Mouse (Mus musculus): ENCODE results near the gene Pan3.
"Not testable (repeated sequence)": the region's sequence is repeated elsewhere in the genome, so short reads cannot be mapped to it uniquely, and the experiment has no call there.

The Pan3 gene

DNA sequence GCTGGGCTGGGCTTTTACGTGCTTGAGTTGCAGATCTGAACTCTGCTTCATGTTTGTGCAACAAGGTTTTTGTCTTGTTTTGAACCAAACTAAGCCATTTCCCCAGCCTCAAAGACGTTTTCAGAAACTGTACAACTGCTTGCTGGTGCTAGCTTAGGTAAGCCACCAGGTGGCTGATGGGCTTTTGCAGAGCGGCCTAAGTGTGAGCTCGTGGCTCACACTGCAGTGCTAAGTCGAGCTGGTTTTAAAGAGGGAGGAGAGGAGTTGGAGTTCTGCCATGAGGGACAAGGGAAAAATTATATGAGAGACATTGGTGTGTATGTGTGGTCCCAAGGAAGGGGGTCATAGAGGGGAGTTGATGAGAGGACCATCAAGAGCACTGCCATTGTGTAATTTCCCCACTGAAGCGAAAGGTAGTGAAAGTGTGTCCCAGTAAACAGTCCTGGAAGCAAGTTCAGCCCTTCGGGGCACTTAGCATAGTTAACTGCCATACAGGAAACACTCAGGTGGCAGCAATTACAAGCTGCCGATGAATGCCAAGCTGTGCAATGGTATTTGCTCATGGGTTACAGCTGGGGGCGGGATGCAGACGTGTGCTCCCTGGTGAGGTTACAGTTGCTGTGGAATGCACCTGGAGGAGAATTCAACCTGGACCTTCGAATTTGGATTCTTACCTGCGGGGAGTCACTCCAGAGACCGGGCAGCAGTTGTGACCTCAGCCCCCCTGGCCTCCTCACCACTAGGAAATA lies 122.1 kb downstream of the Pan3 start:
- DNase-seq (ENCODE audit: low read depth, low spot score): no peak

DNA sequence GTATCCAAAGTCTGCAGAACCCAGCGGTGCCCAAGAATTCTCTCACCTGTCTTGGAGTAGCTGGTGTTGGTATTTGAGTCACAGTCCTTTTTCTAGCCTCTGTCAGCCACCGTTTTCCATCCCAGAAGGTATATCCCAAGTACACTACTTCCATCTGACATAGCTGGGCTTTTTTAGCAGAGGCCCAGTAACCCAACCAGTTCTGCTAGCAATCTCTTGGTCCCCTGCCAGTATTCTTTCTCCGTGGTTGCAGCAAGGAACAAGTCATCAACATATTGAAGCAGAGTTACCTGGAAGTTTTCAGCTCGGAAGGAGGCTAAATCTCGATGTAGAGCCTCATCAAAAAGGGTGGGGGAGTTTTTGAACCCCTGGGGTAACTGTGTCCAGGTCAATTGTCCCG lies 127.7 kb downstream of the Pan3 start:
- not testable (repeated sequence) for DNase-seq (ENCODE audit: low read depth, low spot score)

DNA sequence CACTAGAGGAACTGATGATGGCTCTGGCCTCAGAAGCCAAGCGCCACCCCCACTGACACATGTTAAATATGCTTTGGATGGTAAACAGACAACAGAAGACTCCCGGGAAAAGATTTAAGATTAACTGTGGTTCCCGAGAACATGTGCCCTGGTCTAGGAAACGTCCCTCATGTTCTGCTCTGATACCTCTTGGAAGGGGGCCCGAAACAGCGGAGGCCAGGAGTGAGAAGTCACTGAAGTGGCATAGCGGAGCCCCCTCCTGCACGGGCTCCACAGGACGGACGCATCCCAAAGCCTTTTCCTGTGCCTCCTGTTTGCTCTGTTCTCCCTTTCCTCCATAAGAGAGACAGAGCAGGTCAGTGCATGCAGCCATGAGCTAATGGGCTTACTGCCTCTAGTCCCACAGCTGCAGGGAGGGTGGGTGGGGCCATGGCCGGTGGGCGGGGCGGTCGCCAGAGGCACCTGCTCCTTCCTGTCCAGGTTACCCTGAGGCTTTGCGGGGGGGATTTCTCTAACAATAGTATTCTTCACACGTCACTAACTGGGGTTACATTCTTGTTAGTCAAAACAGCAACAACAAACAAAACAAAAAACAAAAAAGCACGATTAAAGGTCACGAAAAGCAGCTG lies 133.7 kb downstream of the Pan3 start:
- DNase-seq (ENCODE audit: low read depth, low spot score): no peak

DNA sequence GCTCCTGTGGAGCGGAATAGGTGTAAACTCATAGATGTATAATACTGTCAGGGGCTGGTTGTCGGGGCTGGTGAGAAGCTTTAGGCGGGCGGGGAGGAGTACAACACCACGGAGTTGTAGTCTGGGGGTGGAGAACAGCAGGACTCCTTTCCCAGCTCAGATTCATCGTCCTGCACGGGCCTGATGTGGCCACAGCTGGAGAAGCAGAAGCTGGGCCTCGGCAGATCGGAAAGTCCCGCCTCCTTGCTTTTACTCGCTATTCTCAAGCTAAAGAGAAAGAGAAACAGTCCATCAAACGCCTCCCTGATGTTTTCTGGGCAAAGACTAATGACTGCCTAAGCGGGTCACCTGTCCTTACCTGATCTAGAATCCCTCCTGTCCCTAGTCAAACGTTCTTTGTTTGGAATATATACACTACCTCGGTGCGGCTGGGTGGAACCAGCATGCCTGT lies 134.2 kb downstream of the Pan3 start:
- DNase-seq (ENCODE audit: low read depth, low spot score): no peak

DNA sequence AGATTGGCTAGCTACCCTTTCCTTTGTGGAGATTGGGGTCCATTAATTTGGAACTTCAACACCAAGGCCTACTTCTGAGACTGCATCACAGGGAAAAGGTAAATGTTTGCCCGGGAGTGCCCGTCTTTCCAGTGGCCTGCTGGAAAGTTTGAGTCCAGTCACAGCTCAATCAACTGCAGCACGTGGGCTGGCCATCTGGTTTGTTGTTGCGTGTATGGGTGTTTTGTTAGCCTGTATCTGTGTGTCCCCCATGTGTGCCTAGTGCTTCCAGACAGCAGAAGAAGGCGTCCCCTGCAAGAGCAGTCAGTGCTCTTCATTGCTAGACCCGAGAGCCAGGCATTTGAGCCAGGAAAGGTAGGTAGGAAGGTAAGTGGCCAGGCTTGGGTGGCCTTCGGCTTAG lies 135.5 kb downstream of the Pan3 start:
- no peak for DNase-seq (ENCODE audit: low read depth, low spot score)

DNA sequence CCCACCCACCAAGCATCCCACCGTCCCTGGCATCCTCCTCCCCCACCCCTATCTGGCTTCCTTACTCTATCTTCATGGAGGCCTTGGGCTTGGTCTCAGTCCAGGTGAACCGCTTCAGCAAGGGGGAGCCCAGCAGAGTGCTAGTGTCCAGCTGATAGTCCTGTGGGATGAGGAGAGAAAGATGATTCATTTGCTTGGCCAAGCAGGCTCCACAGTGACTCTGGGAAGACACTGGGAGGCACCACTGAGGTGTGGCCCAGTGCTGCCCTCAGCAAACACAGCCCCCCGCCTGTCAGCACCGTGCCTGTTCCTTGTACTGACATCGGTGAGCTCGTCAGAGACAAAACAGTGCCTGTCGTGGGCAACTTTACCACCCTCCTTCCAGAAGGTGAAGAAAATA lies 136.4 kb downstream of the Pan3 start:
- no peak for DNase-seq (ENCODE audit: low read depth, low spot score)

DNA sequence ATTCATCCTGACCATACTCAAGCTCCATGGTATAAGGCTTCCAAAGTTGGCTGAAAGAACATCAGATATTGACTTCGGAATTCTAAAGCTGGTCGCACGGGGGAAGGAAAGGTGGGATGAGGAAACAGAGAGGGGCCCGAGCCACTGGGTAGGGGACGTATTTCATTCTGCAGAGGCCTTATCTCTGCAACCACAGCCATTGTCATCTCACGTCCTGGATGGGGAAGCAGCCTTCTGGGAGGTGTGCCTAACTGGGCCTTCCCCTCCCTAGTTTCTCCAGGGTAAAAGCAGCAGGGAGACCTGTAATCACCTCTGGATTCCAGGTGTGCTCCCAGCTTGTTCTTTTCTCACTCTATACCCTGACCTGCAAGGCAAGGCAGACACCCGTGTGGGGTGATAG lies 142.7 kb downstream of the Pan3 start:
- no peak for DNase-seq (ENCODE audit: low read depth, low spot score)

DNA sequence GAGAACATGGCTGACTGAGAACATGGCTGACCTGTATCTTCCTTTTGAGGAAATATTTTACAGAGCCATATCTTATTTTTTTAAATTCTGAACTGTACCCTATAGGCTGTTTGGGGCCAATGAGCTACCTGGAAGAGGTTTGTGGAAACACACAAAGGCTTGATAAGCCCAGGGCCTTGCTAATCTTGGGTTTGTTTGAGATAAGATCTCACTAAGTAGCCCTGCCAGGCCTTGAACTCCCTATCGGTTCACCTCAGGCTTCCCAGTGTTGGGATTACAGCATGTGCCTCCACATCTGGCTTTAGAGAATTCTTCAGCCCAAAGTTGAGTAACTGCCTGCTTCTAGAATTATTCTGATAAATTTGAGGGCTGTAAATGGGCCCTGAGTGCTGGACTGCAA lies 143.6 kb downstream of the Pan3 start:
- DNase-seq (ENCODE audit: low read depth, low spot score): no peak

DNA sequence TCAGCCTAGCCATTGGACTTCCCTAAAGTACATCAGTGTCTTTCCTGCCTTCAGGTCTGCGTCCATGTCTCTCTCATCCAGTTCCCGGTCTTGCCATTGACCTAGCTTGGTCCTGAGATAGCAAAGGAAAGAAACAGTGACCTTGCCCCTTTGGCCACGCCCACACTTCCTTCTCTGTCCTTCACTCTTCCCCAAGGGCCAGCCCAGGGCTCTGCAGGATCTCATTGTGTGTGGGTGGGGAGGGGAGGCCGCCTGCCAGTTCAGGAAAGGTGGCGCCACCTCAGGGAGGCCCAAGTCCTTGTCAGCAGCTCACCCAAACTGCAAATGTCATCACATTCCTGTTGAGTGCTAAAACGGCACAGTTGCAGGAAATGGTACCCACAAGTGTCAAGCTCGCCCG lies 144.6 kb downstream of the Pan3 start:
- no peak for DNase-seq (ENCODE audit: low read depth, low spot score)

DNA sequence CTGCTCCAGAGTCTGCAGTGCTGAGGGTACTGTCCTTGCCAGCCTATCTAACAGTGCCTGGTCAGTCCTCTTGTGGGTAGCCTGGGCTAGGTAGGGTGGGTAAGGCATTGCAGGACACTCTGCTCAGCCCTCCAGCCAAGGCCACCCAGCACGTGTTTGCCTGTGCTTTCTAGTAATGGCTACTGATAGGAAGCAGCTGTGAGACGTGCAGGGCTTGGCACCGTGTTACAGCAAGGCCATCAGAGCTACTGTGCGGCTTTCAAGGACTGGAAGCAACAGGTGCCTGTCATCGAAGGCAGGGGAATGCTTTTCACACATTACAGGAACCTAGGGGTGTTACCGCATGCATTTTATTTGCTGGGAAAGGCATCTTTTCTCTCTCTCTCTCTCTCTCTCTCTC lies 147.0 kb downstream of the Pan3 start:
- DNase-seq (ENCODE audit: low read depth, low spot score): no peak

DNA sequence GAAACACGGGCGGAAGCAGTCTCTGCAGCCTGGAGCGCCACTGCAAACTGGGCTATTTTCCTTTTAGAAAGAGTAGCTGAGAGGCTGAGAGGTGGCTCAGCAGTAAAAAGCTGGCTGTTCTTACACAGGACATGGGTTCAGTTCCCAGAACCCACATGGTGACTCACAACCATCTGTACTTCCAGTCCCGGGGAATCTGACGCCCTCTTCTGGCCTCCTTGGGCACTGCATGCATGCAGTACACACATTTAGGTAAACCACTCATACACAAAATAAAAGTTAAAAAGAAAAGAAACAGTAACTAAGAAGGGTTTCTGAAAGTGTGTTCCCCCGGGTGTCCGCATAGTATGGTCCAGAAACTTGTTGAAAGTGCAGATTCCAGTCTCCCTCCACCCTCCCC lies 149.2 kb downstream of the Pan3 start:
- no peak for DNase-seq (ENCODE audit: low read depth, low spot score)

DNA sequence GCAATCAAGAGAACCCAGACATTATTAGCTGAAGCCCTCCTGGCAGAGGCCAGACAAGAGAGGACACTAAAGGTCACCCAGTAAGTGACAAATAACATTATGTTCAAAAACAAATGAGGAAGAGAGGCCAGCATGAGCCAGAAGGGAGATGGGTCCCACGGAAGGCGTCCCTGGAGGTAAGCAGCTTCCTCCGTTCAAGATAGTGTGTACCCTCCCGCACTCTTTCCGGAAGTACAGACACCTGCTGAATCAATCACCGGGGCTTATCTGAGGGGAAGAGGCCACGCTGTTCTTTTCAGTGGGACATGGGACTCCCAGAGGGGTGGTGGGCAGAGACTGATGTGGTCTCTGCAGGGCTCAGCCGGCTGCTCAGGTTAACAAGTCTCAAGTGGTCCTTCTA lies 149.7 kb downstream of the Pan3 start:
- DNase-seq (ENCODE audit: low read depth, low spot score): no peak

DNA sequence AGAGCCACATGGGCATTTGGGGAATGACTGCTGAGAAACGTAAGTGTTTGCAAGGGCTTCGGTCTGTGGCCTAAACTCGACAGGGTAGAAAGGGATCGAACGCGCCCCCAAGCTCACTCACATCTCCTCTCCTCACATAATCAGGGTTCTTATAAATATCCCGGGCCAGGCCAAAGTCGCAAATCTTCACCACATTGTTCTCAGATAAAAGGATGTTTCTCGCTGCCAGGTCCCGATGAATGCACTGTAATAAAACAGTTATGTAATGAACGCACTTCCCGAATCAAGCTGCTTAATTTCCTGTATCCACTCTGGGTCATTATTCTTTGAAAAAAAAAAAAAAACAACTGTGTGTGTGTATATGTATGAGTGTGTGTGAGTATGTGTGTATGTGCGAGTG lies 150.2 kb downstream of the Pan3 start:
- no peak for DNase-seq (ENCODE audit: low read depth, low spot score)

DNA sequence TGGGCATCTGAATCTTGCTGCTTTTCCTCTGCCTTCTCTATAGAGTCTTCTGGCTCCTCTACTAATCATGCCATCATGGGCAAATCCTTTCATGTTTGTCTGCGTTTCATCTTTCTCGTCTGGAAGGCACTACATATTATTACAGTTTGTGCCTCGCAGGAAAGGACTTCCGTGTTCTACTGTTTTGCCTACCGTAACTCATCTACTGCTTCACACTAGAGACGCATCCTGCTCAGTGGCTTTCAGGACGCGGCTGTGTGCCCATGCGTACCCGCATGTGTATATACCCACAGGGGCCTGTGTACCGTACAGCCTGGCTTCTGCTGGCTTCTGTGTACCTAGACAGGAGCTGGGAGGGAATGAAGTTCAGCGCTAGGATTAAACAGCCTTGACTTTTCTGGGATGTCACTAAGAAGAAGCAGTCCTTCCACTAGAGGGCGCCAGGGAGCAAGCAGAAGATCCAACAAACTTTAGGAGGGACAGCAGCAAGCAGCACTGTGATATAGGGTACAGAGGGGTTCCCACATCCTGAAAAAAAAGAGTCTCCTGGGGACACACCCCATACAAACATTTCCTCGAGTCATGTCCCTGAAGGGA lies 153.8 kb downstream of the Pan3 start:
- peak; percentile 83 for DNase-seq (ENCODE audit: low read depth, low spot score)

DNA sequence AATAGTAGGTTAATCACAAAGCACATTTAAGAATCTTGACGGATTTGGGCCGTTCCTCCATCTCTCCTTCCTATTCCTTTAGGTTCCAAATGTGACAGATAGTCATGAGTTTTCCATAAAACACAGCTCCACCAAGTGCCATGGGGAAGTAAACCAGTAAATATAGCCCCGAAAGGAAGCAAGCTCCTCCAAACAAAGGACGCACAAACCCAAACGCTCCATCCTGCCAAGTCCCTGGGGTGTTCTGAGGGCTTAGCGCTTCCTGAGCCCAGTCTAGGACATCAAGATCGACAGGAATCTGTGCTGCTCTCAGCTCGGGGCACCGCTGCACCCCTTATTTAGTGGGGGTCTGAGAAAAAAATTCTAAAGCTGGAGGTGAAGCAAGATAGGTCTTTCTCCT lies 154.7 kb downstream of the Pan3 start:
- DNase-seq (ENCODE audit: low read depth, low spot score): no peak

DNA sequence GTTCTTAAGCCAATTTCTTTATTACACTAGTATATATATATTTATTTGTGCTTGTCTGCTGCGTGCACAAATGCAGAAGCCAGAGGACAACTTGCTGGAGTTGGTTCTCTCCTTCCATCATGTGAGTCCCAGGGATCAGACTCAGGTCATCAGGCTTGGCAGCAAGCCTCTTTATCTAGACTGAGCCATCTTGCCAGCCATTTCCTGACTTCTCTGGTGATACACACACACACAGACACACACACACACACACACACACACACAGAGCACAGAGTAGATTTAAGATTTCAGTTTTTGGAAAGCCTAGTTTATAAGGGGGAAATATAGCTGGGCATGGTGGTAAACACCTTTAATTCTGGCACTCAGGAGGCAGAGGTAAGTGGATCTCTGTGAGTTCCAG lies 155.1 kb downstream of the Pan3 start:
- no peak for DNase-seq (ENCODE audit: low read depth, low spot score)

DNA sequence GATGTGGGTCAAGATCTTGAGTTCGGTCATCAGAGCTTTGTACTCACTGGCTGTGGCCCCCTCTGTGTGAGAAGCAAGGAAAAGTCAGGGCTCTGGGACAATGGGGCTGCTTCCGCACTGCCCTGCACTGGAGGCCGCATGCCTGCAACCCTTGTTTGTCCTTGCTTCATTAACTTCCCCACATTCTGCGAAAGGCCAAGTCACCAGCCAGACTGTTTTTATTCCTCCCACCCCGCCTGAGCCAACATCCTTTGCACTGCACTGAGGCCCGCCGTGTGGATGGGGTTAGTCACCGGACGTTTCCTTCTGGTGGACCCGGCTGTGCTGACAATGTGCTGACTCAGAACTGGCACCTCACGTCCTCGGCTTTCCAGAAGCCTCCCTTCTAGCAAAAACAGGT lies 159.9 kb downstream of the Pan3 start:
- peak; percentile 37 for DNase-seq (ENCODE audit: low read depth, low spot score)

DNA sequence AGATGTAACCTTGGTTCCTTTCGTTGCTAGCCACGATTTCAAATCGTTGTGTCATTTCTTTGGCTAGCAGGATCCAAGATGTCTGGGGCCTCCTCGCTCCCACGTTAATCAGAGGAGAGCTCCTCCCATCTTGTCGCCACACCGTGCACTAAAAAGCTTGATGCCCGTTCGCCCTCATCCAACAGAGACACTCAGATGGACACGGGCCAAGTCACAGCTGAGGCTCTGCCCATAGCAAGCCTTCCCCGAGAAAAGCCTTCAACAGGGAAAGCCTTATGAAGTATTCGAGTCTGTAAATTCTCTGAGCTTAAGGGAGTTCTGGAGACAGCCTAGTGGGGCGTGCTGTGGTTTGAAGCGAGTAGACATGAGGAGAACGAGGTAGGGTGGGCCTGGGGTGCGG lies 167.9 kb downstream of the Pan3 start:
- no peak for DNase-seq (ENCODE audit: low read depth, low spot score)
